Mouse (Mus musculus): ENCODE results near the gene Cpa1. TPM values are rescaled to one million over a fixed set of nuclear protein-coding genes. Genes with fewer than 3 reads are reported as not detected.

The Cpa1 gene
- polyA plus RNA-seq, 1 experiment from 2014 or later, result 7.2 TPM

- Histone ChIP-seq H3K4me1 (ENCODE audit: control insufficient read depth, insufficient read depth, low read length) (peaks cover 4% of the 10 kb centered on the region; the same call in 1 of the 2 replicates), H3K4me3 (ENCODE audit: low read length) (no peak overlapping the region), H3K9me3 (replicated peaks; ENCODE audit: control insufficient read depth, low read length) (no peaks in the 10 kb centered on the region), H3K36me3 (ENCODE audit: control insufficient read depth, insufficient read depth) (no peaks in the 10 kb centered on the region), H3K27me3 (ENCODE audit: control insufficient read depth, insufficient read depth, low read length) (no peaks in the 10 kb centered on the region), H3K4me2 (ENCODE audit: low read depth, low read length) (no peak overlapping the region), H3K9ac (ENCODE audit: low read length) (no peak overlapping the region), H3K27ac (ENCODE audit: low read length) (no peak overlapping the region)
- WGBS, result 98% methylated on average over 3 of the region's 3 CpGs
- no peak for ATAC-seq (replicated peaks; ENCODE audit: extremely low read depth, insufficient read depth, low FRiP score)
Measured at GRCm38 (mm10) chr6:30654932-30655331, 15.9 kb downstream of the Cpa1 start.

- 89% methylated on average over 12 of the region's 12 CpGs for WGBS
- ATAC-seq (replicated peaks; ENCODE audit: extremely low read depth, insufficient read depth, low FRiP score), result no peak
- Histone ChIP-seq H3K4me2 (ENCODE audit: low read depth, low read length) (no peak overlapping the region), H3K4me1 (ENCODE audit: control insufficient read depth, insufficient read depth, low read length) (peaks cover 6% of the 10 kb centered on the region; the same call in 1 of the 2 replicates), H3K36me3 (ENCODE audit: control insufficient read depth, insufficient read depth) (no peaks in the 10 kb centered on the region), H3K9ac (ENCODE audit: low read length) (no peak overlapping the region), H3K9me3 (replicated peaks; ENCODE audit: control insufficient read depth, low read length) (no peaks in the 10 kb centered on the region), H3K27ac (ENCODE audit: low read length) (no peak overlapping the region), H3K4me3 (ENCODE audit: low read length) (no peak overlapping the region), H3K27me3 (ENCODE audit: control insufficient read depth, insufficient read depth, low read length) (no peaks in the 10 kb centered on the region)
Measured at GRCm38 (mm10) chr6:30657279-30657678, 18.3 kb downstream of the Cpa1 start.

- no peak overlapping the region for H3K27ac ChIP-seq (ENCODE audit: low read length)
- no peak for ATAC-seq (replicated peaks; ENCODE audit: extremely low read depth, insufficient read depth, low FRiP score)
- peaks cover 6% of the 10 kb centered on the region; the same call in 1 of the 2 replicates for H3K4me1 ChIP-seq (ENCODE audit: control insufficient read depth, insufficient read depth, low read length)
- no peak overlapping the region for H3K4me2 ChIP-seq (ENCODE audit: low read depth, low read length)
- no peak overlapping the region for H3K4me3 ChIP-seq (ENCODE audit: low read length)
- WGBS, result 67% methylated on average over 9 of the region's 9 CpGs
- no peaks in the 10 kb centered on the region for H3K9me3 ChIP-seq (replicated peaks; ENCODE audit: control insufficient read depth, low read length)
- no peak overlapping the region for H3K9ac ChIP-seq (ENCODE audit: low read length)
- no peaks in the 10 kb centered on the region for H3K27me3 ChIP-seq (ENCODE audit: control insufficient read depth, insufficient read depth, low read length)
- H3K36me3 ChIP-seq (ENCODE audit: control insufficient read depth, insufficient read depth), result no peaks in the 10 kb centered on the region
Measured at GRCm38 (mm10) chr6:30658619-30659018, 19.6 kb downstream of the Cpa1 start.

- H3K9me3 ChIP-seq (replicated peaks; ENCODE audit: control insufficient read depth, low read length), result no peaks in the 10 kb centered on the region
- H3K9ac ChIP-seq (ENCODE audit: low read length), result no peak overlapping the region
- no peak overlapping the region for H3K4me2 ChIP-seq (ENCODE audit: low read depth, low read length)
- H3K36me3 ChIP-seq (ENCODE audit: control insufficient read depth, insufficient read depth), result no peaks in the 10 kb centered on the region
- H3K4me1 ChIP-seq (ENCODE audit: control insufficient read depth, insufficient read depth, low read length), result peaks cover 16% of the 10 kb centered on the region
- H3K27ac ChIP-seq (ENCODE audit: low read length), result peak overlapping the region; percentile 35; the same call in 1 of the 2 replicates
- 35% methylated on average over 6 of the region's 6 CpGs for WGBS
- no peak for ATAC-seq (replicated peaks; ENCODE audit: extremely low read depth, insufficient read depth, low FRiP score)
- no peaks in the 10 kb centered on the region for H3K27me3 ChIP-seq (ENCODE audit: control insufficient read depth, insufficient read depth, low read length)
- H3K4me3 ChIP-seq (ENCODE audit: low read length), result no peak overlapping the region
Measured at GRCm38 (mm10) chr6:30664776-30665175, 25.8 kb downstream of the Cpa1 start.

GRCm38 (mm10) chr6:30665296-30665695 is 26.3 kb downstream of the Cpa1 start:
- 19% methylated on average over 4 of the region's 4 CpGs for WGBS
- Histone ChIP-seq H3K27me3 (ENCODE audit: control insufficient read depth, insufficient read depth, low read length) (no peaks in the 10 kb centered on the region), H3K4me3 (ENCODE audit: low read length) (no peak overlapping the region), H3K4me2 (ENCODE audit: low read depth, low read length) (no peak overlapping the region), H3K27ac (ENCODE audit: low read length) (peak overlapping the region; percentile 24), H3K36me3 (ENCODE audit: control insufficient read depth, insufficient read depth) (no peaks in the 10 kb centered on the region), H3K9ac (ENCODE audit: low read length) (no peak overlapping the region), H3K4me1 (ENCODE audit: control insufficient read depth, insufficient read depth, low read length) (peaks cover 16% of the 10 kb centered on the region), H3K9me3 (replicated peaks; ENCODE audit: control insufficient read depth, low read length) (no peaks in the 10 kb centered on the region)
- ATAC-seq (replicated peaks; ENCODE audit: extremely low read depth, insufficient read depth, low FRiP score), result no peak

- Histone ChIP-seq H3K9me3 (replicated peaks; ENCODE audit: control insufficient read depth, low read length) (no peaks in the 10 kb centered on the region), H3K27me3 (ENCODE audit: control insufficient read depth, insufficient read depth, low read length) (no peaks in the 10 kb centered on the region), H3K27ac (ENCODE audit: low read length) (no peak overlapping the region), H3K4me2 (ENCODE audit: low read depth, low read length) (no peak overlapping the region), H3K4me3 (ENCODE audit: low read length) (no peak overlapping the region), H3K36me3 (ENCODE audit: control insufficient read depth, insufficient read depth) (no peaks in the 10 kb centered on the region), H3K4me1 (ENCODE audit: control insufficient read depth, insufficient read depth, low read length) (peaks cover 16% of the 10 kb centered on the region), H3K9ac (ENCODE audit: low read length) (no peak overlapping the region)
- no peak for ATAC-seq (replicated peaks; ENCODE audit: extremely low read depth, insufficient read depth, low FRiP score)
- WGBS, result 67% methylated on average over 6 of the region's 6 CpGs
Measured at GRCm38 (mm10) chr6:30666043-30666442, 27.0 kb downstream of the Cpa1 start.

- no peaks in the 10 kb centered on the region for H3K9me3 ChIP-seq (replicated peaks; ENCODE audit: control insufficient read depth, low read length)
- WGBS, result 70% methylated on average over 5 of the region's 5 CpGs
- H3K36me3 ChIP-seq (ENCODE audit: control insufficient read depth, insufficient read depth), result no peaks in the 10 kb centered on the region
- no peak overlapping the region for H3K27ac ChIP-seq (ENCODE audit: low read length)
- ATAC-seq (replicated peaks; ENCODE audit: extremely low read depth, insufficient read depth, low FRiP score), result no peak
- H3K9ac ChIP-seq (ENCODE audit: low read length), result no peak overlapping the region
- no peak overlapping the region for H3K4me3 ChIP-seq (ENCODE audit: low read length)
- peaks cover 14% of the 10 kb centered on the region for H3K4me1 ChIP-seq (ENCODE audit: control insufficient read depth, insufficient read depth, low read length)
- no peak overlapping the region for H3K4me2 ChIP-seq (ENCODE audit: low read depth, low read length)
- H3K27me3 ChIP-seq (ENCODE audit: control insufficient read depth, insufficient read depth, low read length), result no peaks in the 10 kb centered on the region
Measured at GRCm38 (mm10) chr6:30667585-30667984, 28.6 kb downstream of the Cpa1 start.

- Histone ChIP-seq H3K4me1 (ENCODE audit: control insufficient read depth, insufficient read depth, low read length) (peaks cover 29% of the 10 kb centered on the region), H3K4me2 (ENCODE audit: low read depth, low read length) (no peak overlapping the region), H3K9ac (ENCODE audit: low read length) (no peak overlapping the region), H3K4me3 (ENCODE audit: low read length) (no peak overlapping the region), H3K36me3 (ENCODE audit: control insufficient read depth, insufficient read depth) (no peaks in the 10 kb centered on the region), H3K27ac (ENCODE audit: low read length) (no peak overlapping the region), H3K27me3 (ENCODE audit: control insufficient read depth, insufficient read depth, low read length) (no peaks in the 10 kb centered on the region), H3K9me3 (replicated peaks; ENCODE audit: control insufficient read depth, low read length) (no peaks in the 10 kb centered on the region)
- no peak for ATAC-seq (replicated peaks; ENCODE audit: extremely low read depth, insufficient read depth, low FRiP score)
- 84% methylated on average over 5 of the region's 5 CpGs for WGBS
Measured at GRCm38 (mm10) chr6:30671696-30672095, 32.7 kb downstream of the Cpa1 start.

- Histone ChIP-seq H3K4me1 (ENCODE audit: control insufficient read depth, insufficient read depth, low read length) (peaks cover 30% of the 10 kb centered on the region), H3K27ac (ENCODE audit: low read length) (peak overlapping the region; percentile 93), H3K9ac (ENCODE audit: low read length) (peak overlapping the region; percentile 56), H3K4me3 (ENCODE audit: low read length) (no peak overlapping the region; the same call in 1 of the 2 replicates), H3K4me2 (ENCODE audit: low read depth, low read length) (peak overlapping the region; percentile 51), H3K36me3 (ENCODE audit: control insufficient read depth, insufficient read depth) (no peaks in the 10 kb centered on the region), H3K9me3 (replicated peaks; ENCODE audit: control insufficient read depth, low read length) (no peaks in the 10 kb centered on the region), H3K27me3 (ENCODE audit: control insufficient read depth, insufficient read depth, low read length) (no peaks in the 10 kb centered on the region)
- 18% methylated on average over 14 of the region's 14 CpGs for WGBS
- no peak; the same call in 1 of the 2 replicates for ATAC-seq (replicated peaks; ENCODE audit: extremely low read depth, insufficient read depth, low FRiP score)
Measured at GRCm38 (mm10) chr6:30673764-30674561, 34.9 kb downstream of the Cpa1 start.
